In genomic region chr19:42170025-42170969, GRCm38 (mm10) we compare ENCODE assay signal across 8 mouse cellular contexts. TPM values are rescaled to one million over a fixed set of nuclear protein-coding genes. Genes with fewer than 3 reads are reported as not detected.
A peak's percentile ranks its signal among the peaks of the same experiment; 100 is the strongest.
DNase-seq lines count a peak whose midpoint lies in the region; ATAC-seq and TF ChIP-seq lines count a peak whose summit lies in the region.

No protein-coding gene starts in this region.

- peaks cover 26% of the 10 kb centered on the region for H3K27me3 ChIP-seq in heart, embryonic 11.5 days (ENCODE audit: control insufficient read depth, insufficient read depth, low read length)
- H3K27me3 ChIP-seq in kidney, embryonic 16.5 days (ENCODE audit: insufficient read depth, low read length) = peaks cover 8% of the 10 kb centered on the region; the same call in 1 of the 2 replicates
- H3K27me3 ChIP-seq in liver, adult 2 months (ENCODE audit: control insufficient read depth, insufficient read depth, low read length) = no peaks in the 10 kb centered on the region
- no peaks in the 10 kb centered on the region for H3K27me3 ChIP-seq in myocyte (ENCODE audit: control insufficient read depth, insufficient read depth, insufficient read length)
- H3K27me3 ChIP-seq in splenic B cell, adult 2 months (ENCODE audit: control insufficient read depth, insufficient read depth, low read length, poor library complexity, severe bottlenecking) = no peaks in the 10 kb centered on the region

- H3K4me1 ChIP-seq in heart, embryonic 11.5 days (ENCODE audit: control insufficient read depth, insufficient read depth, low read length) = peaks cover 14% of the 10 kb centered on the region; the same call in 1 of the 2 replicates
- peaks cover 27% of the 10 kb centered on the region for H3K4me1 ChIP-seq in kidney, embryonic 16.5 days (ENCODE audit: insufficient read depth, low read length)
- peaks cover 7% of the 10 kb centered on the region for H3K4me1 ChIP-seq in liver, adult 2 months (ENCODE audit: control insufficient read depth, insufficient read depth, low read length)

- peak overlapping the region; percentile 84 for H3K4me2 ChIP-seq in heart, embryonic 11.5 days
- peak overlapping the region; percentile 91 for H3K4me2 ChIP-seq in kidney, embryonic 16.5 days (replicated peaks; ENCODE audit: low read depth, low read length)
- H3K4me2 ChIP-seq in myocyte (ENCODE audit: low read depth) = peak overlapping the region; percentile 99

- peak overlapping the region; percentile 47; the same call in 1 of the 2 replicates for H3K27ac ChIP-seq in heart, embryonic 11.5 days (ENCODE audit: low read depth, low read length)
- peak overlapping the region; percentile 51 for H3K27ac ChIP-seq in kidney, embryonic 16.5 days (ENCODE audit: low read length)
- H3K27ac ChIP-seq in liver, adult 2 months (replicated peaks; ENCODE audit: insufficient read depth, low read depth, low read length) = peak overlapping the region; percentile 56

- H3ac ChIP-seq in myocyte (ENCODE audit: control insufficient read depth, insufficient read length) = peak overlapping the region; percentile 46

- no peaks in the 10 kb centered on the region for H3K36me3 ChIP-seq in heart, embryonic 11.5 days (ENCODE audit: control insufficient read depth, insufficient read depth, low read length)
- H3K36me3 ChIP-seq in kidney, embryonic 16.5 days (ENCODE audit: insufficient read depth, low read length) = no peaks in the 10 kb centered on the region
- no peaks in the 10 kb centered on the region for H3K36me3 ChIP-seq in liver, adult 2 months (ENCODE audit: control insufficient read depth, insufficient read depth, low read length)
- no peaks in the 10 kb centered on the region for H3K36me3 ChIP-seq in myocyte (ENCODE audit: control insufficient read depth, insufficient read depth)
- no peaks in the 10 kb centered on the region for H3K36me3 ChIP-seq in splenic B cell, adult 2 months (ENCODE audit: control insufficient read depth, insufficient read depth, low read length, poor library complexity, severe bottlenecking)

- WGBS in heart, embryonic 11.5 days (ENCODE audit: insufficient replicate concordance) = 2% methylated on average over 48 of the region's 56 CpGs
- WGBS in kidney, embryonic 16.5 days = 2% methylated on average over 49 of the region's 56 CpGs
- 2% methylated on average over 53 of the region's 56 CpGs for WGBS in liver, adult 2 months

- ATAC-seq in erythroblast, adult 5-6 weeks (replicated peaks; ENCODE audit: low FRiP score, poor library complexity, severe bottlenecking) = peak; percentile 91
- peak; percentile 88 for ATAC-seq in heart, embryonic 11.5 days (replicated peaks; ENCODE audit: insufficient number of reproducible peaks, low FRiP score, low TSS enrichment)
- ATAC-seq in kidney, embryonic 16.5 days (ENCODE audit: low FRiP score, low TSS enrichment) = peak; percentile 84

- no peaks in the 10 kb centered on the region for H3K9me3 ChIP-seq in heart, embryonic 11.5 days (replicated peaks; ENCODE audit: control insufficient read depth, low read length)
- H3K9me3 ChIP-seq in kidney, embryonic 16.5 days (ENCODE audit: low read length) = no peaks in the 10 kb centered on the region

- peak overlapping the region; percentile 95 for H3K9ac ChIP-seq in heart, embryonic 11.5 days (ENCODE audit: low read depth, low read length)
- H3K9ac ChIP-seq in kidney, embryonic 16.5 days (replicated peaks; ENCODE audit: low read length) = peak overlapping the region; percentile 90
- peak overlapping the region; percentile 97 for H3K9ac ChIP-seq in liver, adult 2 months (ENCODE audit: low read depth, low read length)

- TF ChIP-seq POLR2A in liver, adult 2 months (IDR thresholded peaks at IDR 0.05; ENCODE audit: extremely low read depth, insufficient read depth, low read length) = peak; percentile 76
- peak; percentile 99 for TF ChIP-seq POLR2A in myocyte (IDR thresholded peaks at IDR 0.05; ENCODE audit: insufficient read length, low read depth)

- peak; percentile 97 for DNase-seq in B cell, adult 2 months
- peak; percentile 98 for DNase-seq in brain, adult 2 months (ENCODE audit: low read depth, low spot score)
- DNase-seq in liver, adult 2 months (ENCODE audit: extremely low read depth, low read depth, low spot score) = peak; percentile 81
- DNase-seq in splenic B cell, adult 2 months (ENCODE audit: low read depth, low spot score) = peak; percentile 97

- peaks cover 17% of the 10 kb centered on the region for H3K79me2 ChIP-seq in liver, adult 2 months (ENCODE audit: control insufficient read depth, insufficient read depth, low read length)
- peaks cover 7% of the 10 kb centered on the region for H3K79me2 ChIP-seq in myocyte (ENCODE audit: control insufficient read depth, insufficient read depth)

- no peak for TF ChIP-seq CTCF in liver, adult 2 months (IDR thresholded peaks at IDR 0.05; ENCODE audit: low read depth, low read length)

- peak overlapping the region; percentile 91 for H3K4me3 ChIP-seq in heart, embryonic 11.5 days (ENCODE audit: low read depth, low read length)
- peak overlapping the region; percentile 96 for H3K4me3 ChIP-seq in kidney, embryonic 16.5 days (ENCODE audit: low read length)
- peak overlapping the region; percentile 98 for H3K4me3 ChIP-seq in liver, adult 2 months (ENCODE audit: insufficient read depth, low read depth, low read length)
- peak overlapping the region; percentile 62 for H3K4me3 ChIP-seq in myocyte

TF ChIP-seq in myocyte, 11 proteins besides CTCF, POLR2A, EP300 and RAD21:
- TF ChIP-seq POLR2AphosphoS2 (IDR thresholded peaks at IDR 0.05; ENCODE audit: insufficient read length, low read depth) (peak; percentile 93), TCF3 (IDR thresholded peaks at IDR 0.05; ENCODE audit: insufficient read length, low read depth) (no peak), MYOD1 (IDR thresholded peaks at IDR 0.05; ENCODE audit: control insufficient read depth in 1 of 3, insufficient read length in 2 of 3, low read depth in 2 of 3) (peak in 2 of 3 experiments; percentile 13 to 38), REST (IDR thresholded peaks at IDR 0.05; ENCODE audit: insufficient read depth, insufficient read length) (no peak), TCF12 (IDR thresholded peaks at IDR 0.05; ENCODE audit: insufficient read depth, poor library complexity, severe bottlenecking) (no peak), MYOG (IDR thresholded peaks at IDR 0.05; ENCODE audit: control insufficient read depth in 1 of 3, insufficient read depth in 1 of 3, insufficient read length in 2 of 3, low read depth in 2 of 3) (peak in 2 of 3 experiments; percentile 20 to 38), SRF (IDR thresholded peaks at IDR 0.05; ENCODE audit: control insufficient read depth, insufficient read length, low read depth) (peak; percentile 39), CEBPB (IDR thresholded peaks at IDR 0.05; ENCODE audit: insufficient read depth, poor library complexity, severe bottlenecking) (no peak), USF1 (IDR thresholded peaks at IDR 0.05; ENCODE audit: low read depth) (no peak)

RNA-seq across cellular contexts. Expression of gene Zfyve27, which starts 6.5 kb away (rescaled TPM):
- total RNA-seq in erythroblast, adult 5-6 weeks (2015; ENCODE audit: low replicate concordance) = 3.8 and 8.1 TPM in 2 replicates
- 12.0 and 22.6 TPM in 2 replicates for total RNA-seq in erythroblast, adult 5-6 weeks (2017; ENCODE audit: low replicate concordance)
- polyA plus RNA-seq in heart, embryonic 11.5 days (2014; fragmentation: Nextera tagmentation; extraction: Ambion mirVana) = 11.6 and 13.5 TPM in 2 replicates
- 33.2 and 35.1 TPM in 2 replicates for polyA plus RNA-seq in kidney, embryonic 16.5 days (2015; fragmentation: Nextera tagmentation; extraction: Ambion mirVana)
- 11.1 and 13.4 TPM in 2 replicates for total RNA-seq in liver, adult 2 months (2014; rRNA removed)
- polyA plus RNA-seq in liver, adult 2 months (2012; rRNA removed) = 14.1 and 22.0 TPM in 2 replicates
- 22.4 TPM for polyA plus RNA-seq in myocyte (2012; fragmentation: generic; extraction: Trizol)

RNA-seq across cellular contexts. Expression of gene Marveld1, which starts 23.1 kb away (rescaled TPM):
- total RNA-seq in erythroblast, adult 5-6 weeks (2015; ENCODE audit: low replicate concordance) = 3.8 and 5.9 TPM in 2 replicates
- 3.2 and 5.3 TPM in 2 replicates for total RNA-seq in erythroblast, adult 5-6 weeks (2017; ENCODE audit: low replicate concordance)
- 13.9 and 14.4 TPM in 2 replicates for polyA plus RNA-seq in heart, embryonic 11.5 days (2014; fragmentation: Nextera tagmentation; extraction: Ambion mirVana)
- polyA plus RNA-seq in kidney, embryonic 16.5 days (2015; fragmentation: Nextera tagmentation; extraction: Ambion mirVana) = 8.6 and 8.7 TPM in 2 replicates
- total RNA-seq in liver, adult 2 months (2014; rRNA removed) = 11.9 and 12.1 TPM in 2 replicates
- 25.7 and 29.8 TPM in 2 replicates for polyA plus RNA-seq in liver, adult 2 months (2012; rRNA removed)
- 36.1 TPM for polyA plus RNA-seq in myocyte (2012; fragmentation: generic; extraction: Trizol)

RNA-seq across cellular contexts. Expression of gene Sfrp5, which starts 31.8 kb away (rescaled TPM):
- total RNA-seq in erythroblast, adult 5-6 weeks (2015; ENCODE audit: low replicate concordance) = not detected in 2 replicates
- not detected in 2 replicates for total RNA-seq in erythroblast, adult 5-6 weeks (2017; ENCODE audit: low replicate concordance)
- 5.7 and 6.1 TPM in 2 replicates for polyA plus RNA-seq in heart, embryonic 11.5 days (2014; fragmentation: Nextera tagmentation; extraction: Ambion mirVana)
- polyA plus RNA-seq in kidney, embryonic 16.5 days (2015; fragmentation: Nextera tagmentation; extraction: Ambion mirVana) = 0.92 and 1.1 TPM in 2 replicates
- not detected in 2 replicates for total RNA-seq in liver, adult 2 months (2014; rRNA removed)
- 0.12 TPM in 1 of 2 replicates, not detected in the other for polyA plus RNA-seq in liver, adult 2 months (2012; rRNA removed)
- 0.04 TPM for polyA plus RNA-seq in myocyte (2012; fragmentation: generic; extraction: Trizol)

RNA-seq across cellular contexts. Expression of gene Avpi1, which starts 41.4 kb away (rescaled TPM):
- 5.2 TPM in 1 of 2 replicates, not detected in the other for total RNA-seq in erythroblast, adult 5-6 weeks (2015; ENCODE audit: low replicate concordance)
- total RNA-seq in erythroblast, adult 5-6 weeks (2017; ENCODE audit: low replicate concordance) = 0.34 TPM in 1 of 2 replicates, not detected in the other
- polyA plus RNA-seq in heart, embryonic 11.5 days (2014; fragmentation: Nextera tagmentation; extraction: Ambion mirVana) = 29.5 and 31.1 TPM in 2 replicates
- 24.9 and 30.7 TPM in 2 replicates for polyA plus RNA-seq in kidney, embryonic 16.5 days (2015; fragmentation: Nextera tagmentation; extraction: Ambion mirVana)
- total RNA-seq in liver, adult 2 months (2014; rRNA removed) = 49.0 and 53.6 TPM in 2 replicates
- polyA plus RNA-seq in liver, adult 2 months (2012; rRNA removed) = 35.9 and 38.2 TPM in 2 replicates
- 128 TPM for polyA plus RNA-seq in myocyte (2012; fragmentation: generic; extraction: Trizol)

Comparison
In these comparisons a context has a peak if more than half of its experiments do, and no peak if none do; other contexts are left out.
1. Peak in every context shown above with its lines: DNase-seq, ATAC-seq, H3K4me3 ChIP-seq and H3K27ac ChIP-seq.